Comparison of ENCODE assay signal across 33 mouse cellular contexts in the genomic region with DNA sequence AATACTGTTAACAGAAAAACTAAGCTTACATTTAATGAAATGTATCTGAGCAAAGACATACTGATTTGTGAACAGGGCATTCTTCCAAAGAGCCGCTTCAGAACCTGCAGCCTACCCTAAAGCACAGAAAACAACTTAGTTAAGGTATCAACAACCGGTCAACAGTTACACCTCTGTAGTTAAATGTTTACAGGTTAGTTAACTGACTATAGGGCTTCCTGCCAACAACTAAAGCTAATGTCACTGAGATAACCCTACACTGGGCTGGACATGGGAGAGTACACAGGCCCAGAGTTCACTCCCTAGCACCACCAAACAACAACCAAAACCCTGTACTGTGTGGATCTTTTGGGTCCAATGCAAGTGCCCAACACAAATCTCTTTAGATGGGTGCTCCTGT. TPM values are rescaled to one million over a fixed set of nuclear protein-coding genes. Genes with fewer than 3 reads are reported as not detected.
"Had no signal": no experiment of that assay in that cellular context is flagged by ENCODE, and none has a peak within 500 bp of the region (broad histone marks: within the 10 kb centered on the region; RNA-seq: fewer than 3 reads in every experiment).

No protein-coding gene starts in this region.

- DNase-seq: left cerebral cortex, postnatal 4 days; liver; liver, embryonic 13.5 days; liver, postnatal 0 days; lung, adult 18-20 months; lung, adult 2 months; lung, embryonic 14.5 days; lung, postnatal 10 days; lung, postnatal 14 days; lung, postnatal 36 days; lung, postnatal 4 days; midbrain, embryonic 14.5 days had no signal

- H3K27me3 ChIP-seq: limb, embryonic 12.5 days; limb, embryonic 13.5 days; limb, embryonic 15.5 days; liver, embryonic 13.5 days; liver, embryonic 15.5 days; lung, embryonic 15.5 days; megakaryocyte, embryonic 14.5 days; midbrain, embryonic 12.5 days; midbrain, embryonic 13.5 days; midbrain, embryonic 15.5 days; neural tube, embryonic 12.5 days had no signal

- ATAC-seq: liver, postnatal 0 days; lung, postnatal 0 days; midbrain, embryonic 13.5 days; midbrain, embryonic 15.5 days; midbrain, embryonic 16.5 days had no signal

- H3K4me2 ChIP-seq: limb, embryonic 12.5 days; limb, embryonic 13.5 days; limb, embryonic 15.5 days; liver, embryonic 11.5 days; liver, embryonic 13.5 days; liver, embryonic 15.5 days; lung, embryonic 14.5 days; lung, embryonic 15.5 days; midbrain, embryonic 11.5 days; midbrain, embryonic 12.5 days; midbrain, embryonic 13.5 days; midbrain, embryonic 15.5 days; neural tube, embryonic 12.5 days had no signal

- H3K27ac ChIP-seq: limb, embryonic 10.5 days; limb, embryonic 12.5 days; limb, embryonic 13.5 days; limb, embryonic 15.5 days; liver, embryonic 13.5 days; liver, embryonic 14.5 days; liver, embryonic 15.5 days; lung, embryonic 15.5 days; macrophage; midbrain, embryonic 10.5 days; midbrain, embryonic 12.5 days; midbrain, embryonic 13.5 days; midbrain, embryonic 15.5 days; neural tube, embryonic 12.5 days had no signal

- H3K9ac ChIP-seq: limb, embryonic 12.5 days; limb, embryonic 13.5 days; limb, embryonic 15.5 days; liver, embryonic 13.5 days; liver, embryonic 14.5 days; liver, embryonic 15.5 days; liver, postnatal 0 days; lung, embryonic 14.5 days; lung, embryonic 15.5 days; midbrain, embryonic 12.5 days; midbrain, embryonic 13.5 days; midbrain, embryonic 15.5 days; neural tube, embryonic 12.5 days had no signal

- H3K9me3 ChIP-seq: limb, embryonic 10.5 days; limb, embryonic 12.5 days; limb, embryonic 13.5 days; limb, embryonic 15.5 days; liver, embryonic 13.5 days; liver, embryonic 15.5 days; lung, embryonic 15.5 days; megakaryocyte, embryonic 14.5 days; midbrain, embryonic 10.5 days; midbrain, embryonic 12.5 days; midbrain, embryonic 13.5 days; midbrain, embryonic 15.5 days; neural tube, embryonic 12.5 days had no signal

- H3K4me3 ChIP-seq: limb, embryonic 10.5 days; limb, embryonic 12.5 days; limb, embryonic 13.5 days; limb, embryonic 15.5 days; liver, embryonic 13.5 days; liver, embryonic 15.5 days; lung, embryonic 15.5 days; megakaryocyte, embryonic 14.5 days; midbrain, embryonic 10.5 days; midbrain, embryonic 12.5 days; midbrain, embryonic 13.5 days; midbrain, embryonic 15.5 days; myocyte; neural tube, embryonic 12.5 days had no signal

- H3K36me3 ChIP-seq: liver, embryonic 15.5 days had no signal

RNA-seq across cellular contexts. Expression of a gene that starts 16.8 kb away (rescaled TPM):
- total RNA-seq: left cerebral cortex, postnatal 10 days; left cerebral cortex, postnatal 25 days had no signal
- polyA plus RNA-seq: limb, embryonic 10.5 days; myocyte had no signal
